Mouse (Mus musculus): ENCODE measurements at regions not wholly inside any gene's neighbourhood (a gene's known extent, or its start where the extent isn't known, plus 50 kb on each side); places are given as distances from the start of the nearest gene placed in this dataset.
"Not testable (repeated sequence)": the region's sequence is repeated elsewhere in the genome, so short reads cannot be mapped to it uniquely, and the experiment has no call there.

DNA sequence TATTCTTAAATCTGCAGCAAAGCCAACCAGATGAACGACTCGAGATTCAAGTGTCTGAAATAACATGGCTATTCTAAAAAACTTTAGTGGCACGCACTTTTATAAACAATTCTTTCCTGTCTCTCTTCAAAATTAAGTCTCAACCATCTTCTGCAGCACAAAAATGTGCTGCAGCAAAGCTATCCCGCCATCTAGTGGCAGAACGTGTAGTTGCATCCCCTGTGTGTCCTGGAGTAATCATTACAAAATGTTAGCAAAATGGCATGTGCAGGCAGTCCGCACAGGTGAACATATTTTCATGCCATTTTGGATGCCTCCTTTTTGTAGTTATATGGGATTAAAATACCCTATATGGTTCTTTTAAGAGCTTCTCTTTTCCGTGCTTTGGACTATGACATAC is 293.1 kb upstream of the Slc7a14 start:
- peak; percentile 32 for DNase-seq (ENCODE audit: low read depth, low spot score)
- 17% methylated on average over 7 of the region's 7 CpGs for WGBS

DNA sequence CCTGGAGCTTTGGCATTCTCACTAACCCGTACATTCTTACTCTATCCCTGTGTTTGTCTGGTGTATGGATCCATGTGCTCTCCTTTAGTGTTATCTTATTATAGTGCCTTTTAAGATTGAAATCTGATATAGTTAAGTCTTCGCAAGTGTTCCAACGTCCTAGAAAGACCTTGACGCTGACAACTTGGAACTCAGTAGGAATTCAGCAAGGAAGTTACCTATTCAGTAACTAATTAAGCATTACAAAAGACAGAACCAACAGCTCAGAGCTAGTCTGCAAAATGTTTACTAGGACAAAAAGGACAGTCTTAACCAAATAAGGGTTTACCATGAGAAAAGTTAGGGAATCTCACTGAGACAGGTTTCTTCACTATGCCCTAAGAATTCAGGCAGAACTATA is 286.4 kb upstream of the Slc7a14 start:
- DNase-seq (ENCODE audit: low read depth, low spot score): not testable (repeated sequence)

DNA sequence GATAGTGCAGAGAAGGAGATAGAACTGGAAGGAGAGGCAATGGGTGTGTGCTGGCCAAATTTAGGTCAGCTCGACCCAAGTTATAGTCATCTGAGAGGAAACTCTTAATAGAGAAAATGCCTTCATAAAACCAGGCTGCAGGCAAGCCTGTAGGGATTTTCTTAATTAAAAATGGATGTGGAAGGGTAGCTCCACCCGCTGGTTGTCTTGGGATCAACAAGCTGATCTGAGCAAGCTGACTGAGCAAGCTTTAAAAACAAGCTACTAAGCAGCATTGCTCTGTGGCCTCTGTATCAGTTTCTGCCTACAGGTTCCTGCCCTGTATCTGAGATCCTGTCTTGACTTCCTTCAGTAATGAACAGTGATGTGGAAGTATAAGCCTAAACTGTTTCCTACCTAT is 275.8 kb upstream of the Slc7a14 start:
- 43% methylated on average over 2 of the region's 2 CpGs for WGBS
- DNase-seq (ENCODE audit: low read depth, low spot score): no peak

More for the DNA sequence above, 286.4 kb upstream of the Slc7a14 start:
- 60% methylated on average over 4 of the region's 4 CpGs for WGBS

DNA sequence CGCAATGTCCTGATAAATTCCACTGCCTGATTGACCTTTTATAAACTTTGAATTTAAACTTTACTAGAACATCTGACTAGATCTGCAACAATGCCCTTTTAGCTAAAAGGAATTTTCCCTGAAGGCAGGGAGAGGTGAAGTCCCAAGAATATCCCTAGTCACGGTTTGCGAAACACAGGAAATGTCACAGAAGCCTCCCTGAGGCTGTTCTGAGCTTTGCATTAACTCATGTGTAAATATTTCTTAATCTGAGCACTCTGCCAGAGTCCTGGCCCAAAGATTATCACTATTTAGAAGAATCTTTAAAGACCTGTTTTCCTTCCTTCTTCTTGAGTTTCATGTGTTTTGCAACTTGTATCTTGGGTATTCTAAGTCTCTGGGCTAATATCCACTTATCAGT is 263.7 kb upstream of the Slc7a14 start:
- WGBS: 90% methylated on average over 3 of the region's 3 CpGs
- no peak for DNase-seq (ENCODE audit: low read depth, low spot score)
